Mouse (Mus musculus) E14TG2a.4 (cell line): ENCODE measurements around the gene Ahrr.

Experiments used
- H3K27me3 ChIP-seq: 2 replicates; pipeline ENCODE4 v1.6.1; 2014; ENCODE audit warnings: low read length, control low read depth; ENCODE audit not compliant: insufficient read depth
- H3K36me3 ChIP-seq: 2 replicates; pipeline ENCODE4 v1.6.1; 2014; ENCODE audit warnings: low read length, control low read depth; ENCODE audit not compliant: insufficient read depth
- H3K4me1 ChIP-seq: replicated peaks from 2 replicates; pipeline ENCODE4 v1.6.1; 2014; ENCODE audit warnings: low read depth, low read length, control low read depth
- H3K4me3 ChIP-seq: replicated peaks from 2 replicates; pipeline ENCODE4 v1.5.1; 2014; ENCODE audit warnings: mild to moderate bottlenecking, low read length
- H3K9me3 ChIP-seq: 2 replicates; pipeline ENCODE4 v1.6.1; 2014; ENCODE audit warnings: low read length, control low read depth
- CTCF ChIP-seq: conservative IDR thresholded peaks from 2 replicates; pipeline ENCODE4 v1.5.1; 2014; ENCODE audit warnings: low read length
- NANOG ChIP-seq: IDR thresholded peaks from 2 replicates; pipeline ENCODE4 v1.6.1; 2014; ENCODE audit warnings: borderline replicate concordance, low read length, mixed read lengths
- POU5F1 ChIP-seq: IDR thresholded peaks from 2 replicates; pipeline ENCODE4 v1.6.1; 2014; ENCODE audit warnings: low read length, borderline replicate concordance

Gene Ahrr

DNA sequence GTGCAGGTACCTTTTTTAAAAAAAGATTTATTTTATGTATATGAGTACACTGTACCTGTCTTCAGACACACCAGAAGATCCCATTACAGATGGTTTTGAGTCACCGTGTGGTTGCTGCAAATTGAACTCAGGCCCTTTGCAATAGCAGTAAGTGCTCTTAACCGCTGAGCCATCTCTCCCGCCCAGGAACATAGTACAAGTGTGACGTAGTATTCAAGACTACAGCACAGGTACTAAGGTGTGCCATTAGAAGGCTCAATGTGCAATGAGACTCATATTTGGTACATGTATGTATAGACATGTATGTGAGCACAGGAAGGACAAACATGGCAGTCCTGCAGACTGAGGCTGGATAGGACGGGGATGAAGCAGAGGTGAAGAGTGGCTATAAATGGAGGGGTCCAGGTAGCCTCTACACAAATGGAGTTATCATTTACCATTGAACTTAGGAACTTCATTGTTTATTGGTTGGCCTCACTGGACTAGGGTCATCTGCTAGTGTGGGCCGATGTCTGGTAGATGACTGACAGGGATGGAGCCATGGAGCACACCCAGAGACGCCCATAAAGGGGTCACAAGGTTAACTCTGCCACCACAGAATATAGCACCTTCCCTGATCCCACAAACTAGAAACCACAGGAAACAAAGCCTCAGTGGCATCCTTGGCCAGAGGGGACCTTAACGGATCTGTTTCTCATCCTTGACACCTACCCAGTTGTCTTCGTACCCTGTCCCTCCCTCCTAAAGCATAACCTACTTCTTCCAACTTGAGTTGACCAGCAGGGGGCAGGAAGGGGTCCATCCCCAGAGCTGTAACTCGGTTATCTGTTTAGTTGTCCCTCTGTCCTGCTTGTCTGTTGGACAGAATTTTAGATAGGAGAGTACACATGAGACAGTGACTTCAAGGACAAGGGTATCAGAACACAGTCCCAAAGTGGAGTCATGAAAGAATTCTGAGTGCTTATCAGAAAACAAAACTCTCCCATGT lies 10.2 kb upstream of the Ahrr start:
- H3K4me3 ChIP-seq, result no peak overlapping the region
- peaks cover 6% of the 10 kb centered on the region for H3K4me1 ChIP-seq
- peaks cover 52% of the 10 kb centered on the region for H3K36me3 ChIP-seq
- H3K9me3 ChIP-seq, result no peaks in the 10 kb centered on the region
- H3K27me3 ChIP-seq, result no peaks in the 10 kb centered on the region
- no peak for TF ChIP-seq POU5F1
- peak; percentile 42 for TF ChIP-seq CTCF
- TF ChIP-seq NANOG, result no peak

- Histone ChIP-seq H3K36me3 (peaks cover 45% of the 10 kb centered on the region), H3K27me3 (no peaks in the 10 kb centered on the region), H3K4me3 (no peak overlapping the region), H3K9me3 (no peaks in the 10 kb centered on the region), H3K4me1 (peaks cover 6% of the 10 kb centered on the region)
- TF ChIP-seq NANOG (no peak), CTCF (no peak), POU5F1 (no peak)
These were observed 9.5 kb upstream of the Ahrr start for GRCm38 (mm10) chr13:74301607-74301984.

- TF ChIP-seq POU5F1, result no peak
- TF ChIP-seq CTCF, result peak; percentile 82
These were observed 8.9 kb upstream of the Ahrr start for GRCm38 (mm10) chr13:74300925-74301606.

GRCm38 (mm10) chr13:74296376-74296775 lies 4.2 kb upstream of the Ahrr start:
- H3K27me3 ChIP-seq, result peaks cover 27% of the 10 kb centered on the region
- H3K4me3 ChIP-seq, result no peak overlapping the region
- TF ChIP-seq CTCF (no peak), NANOG (no peak), POU5F1 (no peak)
- H3K36me3 ChIP-seq, result no peaks in the 10 kb centered on the region
- no peaks in the 10 kb centered on the region for H3K9me3 ChIP-seq
- H3K4me1 ChIP-seq, result peaks cover 16% of the 10 kb centered on the region

More at GRCm38 (mm10) chr13:74300925-74301606, 8.9 kb upstream of the Ahrr start:
- Histone ChIP-seq H3K4me3 (no peak overlapping the region), H3K9me3 (no peaks in the 10 kb centered on the region), H3K4me1 (peaks cover 6% of the 10 kb centered on the region), H3K36me3 (peaks cover 40% of the 10 kb centered on the region), H3K27me3 (no peaks in the 10 kb centered on the region)

GRCm38 (mm10) chr13:74289646-74290045 lies 2.5 kb downstream of the Ahrr start:
- TF ChIP-seq NANOG (no peak), CTCF (no peak), POU5F1 (no peak)

GRCm38 (mm10) chr13:74282299-74282698 lies 9.8 kb downstream of the Ahrr start:
- H3K4me1 ChIP-seq, result no peaks in the 10 kb centered on the region
- no peaks in the 10 kb centered on the region for H3K36me3 ChIP-seq
- TF ChIP-seq NANOG, result no peak
- no peak for TF ChIP-seq CTCF
- no peak for TF ChIP-seq POU5F1
- no peaks in the 10 kb centered on the region for H3K27me3 ChIP-seq
- H3K9me3 ChIP-seq, result no peaks in the 10 kb centered on the region
- H3K4me3 ChIP-seq, result no peak overlapping the region

More at GRCm38 (mm10) chr13:74289646-74290045, 2.5 kb downstream of the Ahrr start:
- no peaks in the 10 kb centered on the region for H3K36me3 ChIP-seq
- H3K4me1 ChIP-seq, result peaks cover 15% of the 10 kb centered on the region
- H3K4me3 ChIP-seq, result no peak overlapping the region
- H3K9me3 ChIP-seq, result no peaks in the 10 kb centered on the region
- H3K27me3 ChIP-seq, result peaks cover 42% of the 10 kb centered on the region

DNA sequence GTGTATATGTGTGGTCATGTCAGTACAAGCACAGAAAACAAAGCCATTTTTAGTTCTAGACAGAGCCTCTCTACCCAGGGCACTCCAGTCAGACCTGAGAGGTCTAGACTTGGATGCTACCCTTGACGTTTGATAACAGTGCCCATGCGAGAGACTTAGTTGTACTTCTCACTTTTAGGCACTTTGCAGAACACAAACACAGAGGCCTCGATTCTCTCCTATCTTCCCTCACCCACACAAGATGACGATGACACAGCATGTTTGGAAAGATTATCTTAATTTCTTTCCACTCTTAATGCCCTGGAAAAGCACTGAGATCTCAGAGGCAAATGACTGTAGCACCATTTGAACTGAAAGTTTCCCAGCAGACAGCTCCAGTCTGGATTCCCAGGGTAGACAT lies 16.4 kb downstream of the Ahrr start:
- Histone ChIP-seq H3K9me3 (no peaks in the 10 kb centered on the region), H3K27me3 (no peaks in the 10 kb centered on the region), H3K4me3 (no peak overlapping the region), H3K36me3 (no peaks in the 10 kb centered on the region), H3K4me1 (no peaks in the 10 kb centered on the region)
- TF ChIP-seq CTCF (no peak), NANOG (no peak), POU5F1 (no peak)

GRCm38 (mm10) chr13:74260231-74260992 lies 31.7 kb downstream of the Ahrr start:
- peaks cover 56% of the 10 kb centered on the region for H3K27me3 ChIP-seq

More at GRCm38 (mm10) chr13:74260231-74260992, 31.7 kb downstream of the Ahrr start:
- Histone ChIP-seq H3K36me3 (no peaks in the 10 kb centered on the region), H3K9me3 (no peaks in the 10 kb centered on the region), H3K4me3 (peak overlapping the region; percentile 79), H3K4me1 (peaks cover 14% of the 10 kb centered on the region; the same call in 1 of the 2 replicates)
- no peak for TF ChIP-seq POU5F1
- peak; percentile 42 for TF ChIP-seq CTCF
